Mouse (Mus musculus): ENCODE results near the gene Bscl2. TPM values are rescaled to one million over a fixed set of nuclear protein-coding genes. Genes with fewer than 3 reads are reported as not detected.
"Not testable (repeated sequence)": the region's sequence is repeated elsewhere in the genome, so short reads cannot be mapped to it uniquely, and the experiment has no call there.

Gene Bscl2
- polyA plus RNA-seq, 1 experiment from 2014 or later, result 42.5 TPM

GRCm38 (mm10) chr19:8850402-8850901 is 13.2 kb downstream of the Bscl2 start, which contains the start of gene Lrrn4cl:
Lrrn4cl (plus strand) TSS chr19:8850768.
- no peaks in the 10 kb centered on the region for H3K9me3 ChIP-seq (ENCODE audit: control insufficient read depth, low read depth, low read length)
- no peaks in the 10 kb centered on the region for H3K4me1 ChIP-seq (ENCODE audit: control insufficient read depth, insufficient read depth, low read length)
- WGBS, result 19% methylated on average over 7 of the region's 7 CpGs
- peaks cover 7% of the 10 kb centered on the region for H3K36me3 ChIP-seq (ENCODE audit: control insufficient read depth, insufficient read depth, low read length)
- ATAC-seq (ENCODE audit: insufficient number of reproducible peaks, insufficient read depth, low FRiP score, low read depth), result peak; percentile 72; the same call in 1 of the 2 replicates
- H3K27me3 ChIP-seq (ENCODE audit: control insufficient read depth, insufficient read depth, low read length), result no peaks in the 10 kb centered on the region
- peak within 1 kb of the TSS; percentile 33; the same call in 1 of the 2 replicates for H3K27ac ChIP-seq (ENCODE audit: low read length)
- H3K4me3 ChIP-seq (ENCODE audit: low read depth, low read length), result no peak within 1 kb of the TSS
- no peak within 1 kb of the TSS for H3K4me2 ChIP-seq (replicated peaks; ENCODE audit: low read depth, low read length)
- no peak within 1 kb of the TSS for H3K9ac ChIP-seq (replicated peaks; ENCODE audit: low read depth, low read length)

- Histone ChIP-seq H3K4me2 (replicated peaks; ENCODE audit: low read depth, low read length) (no peak overlapping the region), H3K4me3 (ENCODE audit: low read depth, low read length) (no peak overlapping the region), H3K27ac (ENCODE audit: low read length) (no peak overlapping the region), H3K27me3 (ENCODE audit: control insufficient read depth, insufficient read depth, low read length) (no peaks in the 10 kb centered on the region), H3K4me1 (ENCODE audit: control insufficient read depth, insufficient read depth, low read length) (no peaks in the 10 kb centered on the region), H3K9me3 (ENCODE audit: control insufficient read depth, low read depth, low read length) (no peaks in the 10 kb centered on the region), H3K36me3 (ENCODE audit: control insufficient read depth, insufficient read depth, low read length) (peaks cover 7% of the 10 kb centered on the region), H3K9ac (replicated peaks; ENCODE audit: low read depth, low read length) (no peak overlapping the region)
- ATAC-seq (ENCODE audit: insufficient number of reproducible peaks, insufficient read depth, low FRiP score, low read depth), result no peak
- 42% methylated on average over 7 of the region's 7 CpGs for WGBS
Measured at GRCm38 (mm10) chr19:8851639-8852038, 14.4 kb downstream of the Bscl2 start.

- no peaks in the 10 kb centered on the region for H3K4me1 ChIP-seq (ENCODE audit: control insufficient read depth, insufficient read depth, low read length)
- no peak for ATAC-seq (ENCODE audit: insufficient number of reproducible peaks, insufficient read depth, low FRiP score, low read depth)
- no peaks in the 10 kb centered on the region for H3K27me3 ChIP-seq (ENCODE audit: control insufficient read depth, insufficient read depth, low read length)
- no peak overlapping the region for H3K4me3 ChIP-seq (ENCODE audit: low read depth, low read length)
- H3K4me2 ChIP-seq (replicated peaks; ENCODE audit: low read depth, low read length), result no peak overlapping the region
- no peaks in the 10 kb centered on the region for H3K9me3 ChIP-seq (ENCODE audit: control insufficient read depth, low read depth, low read length)
- H3K36me3 ChIP-seq (ENCODE audit: control insufficient read depth, insufficient read depth, low read length), result peaks cover 5% of the 10 kb centered on the region
- H3K9ac ChIP-seq (replicated peaks; ENCODE audit: low read depth, low read length), result no peak overlapping the region
- WGBS, result 51% methylated on average over 10 of the region's 10 CpGs
- no peak overlapping the region for H3K27ac ChIP-seq (ENCODE audit: low read length)
Measured at GRCm38 (mm10) chr19:8852236-8852928, 15.1 kb downstream of the Bscl2 start.

GRCm38 (mm10) chr19:8853117-8853516 is 15.8 kb downstream of the Bscl2 start:
- H3K4me2 ChIP-seq (replicated peaks; ENCODE audit: low read depth, low read length), result no peak overlapping the region
- no peaks in the 10 kb centered on the region for H3K4me1 ChIP-seq (ENCODE audit: control insufficient read depth, insufficient read depth, low read length)
- H3K27ac ChIP-seq (ENCODE audit: low read length), result no peak overlapping the region
- H3K27me3 ChIP-seq (ENCODE audit: control insufficient read depth, insufficient read depth, low read length), result no peaks in the 10 kb centered on the region
- H3K9me3 ChIP-seq (ENCODE audit: control insufficient read depth, low read depth, low read length), result no peaks in the 10 kb centered on the region
- ATAC-seq (ENCODE audit: insufficient number of reproducible peaks, insufficient read depth, low FRiP score, low read depth), result no peak
- H3K4me3 ChIP-seq (ENCODE audit: low read depth, low read length), result no peak overlapping the region
- no peaks in the 10 kb centered on the region; the same call in 1 of the 2 replicates for H3K36me3 ChIP-seq (ENCODE audit: control insufficient read depth, insufficient read depth, low read length)
- WGBS, result 84% methylated on average over 3 of the region's 3 CpGs
- H3K9ac ChIP-seq (replicated peaks; ENCODE audit: low read depth, low read length), result no peak overlapping the region

- 47% methylated on average over 4 of the region's 4 CpGs for WGBS
- H3K27me3 ChIP-seq (ENCODE audit: control insufficient read depth, insufficient read depth, low read length), result no peaks in the 10 kb centered on the region
- no peak overlapping the region for H3K27ac ChIP-seq (ENCODE audit: low read length)
- no peaks in the 10 kb centered on the region for H3K9me3 ChIP-seq (ENCODE audit: control insufficient read depth, low read depth, low read length)
- no peak overlapping the region for H3K4me3 ChIP-seq (ENCODE audit: low read depth, low read length)
- H3K9ac ChIP-seq (replicated peaks; ENCODE audit: low read depth, low read length), result no peak overlapping the region
- ATAC-seq (ENCODE audit: insufficient number of reproducible peaks, insufficient read depth, low FRiP score, low read depth), result no peak
- H3K4me2 ChIP-seq (replicated peaks; ENCODE audit: low read depth, low read length), result no peak overlapping the region
- H3K36me3 ChIP-seq (ENCODE audit: control insufficient read depth, insufficient read depth, low read length), result no peaks in the 10 kb centered on the region
- no peaks in the 10 kb centered on the region for H3K4me1 ChIP-seq (ENCODE audit: control insufficient read depth, insufficient read depth, low read length)
Measured at GRCm38 (mm10) chr19:8857689-8858088, 20.4 kb downstream of the Bscl2 start.

GRCm38 (mm10) chr19:8859018-8859417 is 21.8 kb downstream of the Bscl2 start:
- 23% methylated on average over 1 of the region's 1 CpGs for WGBS
- no peaks in the 10 kb centered on the region for H3K27me3 ChIP-seq (ENCODE audit: control insufficient read depth, insufficient read depth, low read length)
- H3K9ac ChIP-seq (replicated peaks; ENCODE audit: low read depth, low read length), result no peak overlapping the region
- no peak overlapping the region for H3K4me3 ChIP-seq (ENCODE audit: low read depth, low read length)
- no peaks in the 10 kb centered on the region for H3K9me3 ChIP-seq (ENCODE audit: control insufficient read depth, low read depth, low read length)
- no peak overlapping the region for H3K4me2 ChIP-seq (replicated peaks; ENCODE audit: low read depth, low read length)
- H3K4me1 ChIP-seq (ENCODE audit: control insufficient read depth, insufficient read depth, low read length), result no peaks in the 10 kb centered on the region
- no peak for ATAC-seq (ENCODE audit: insufficient number of reproducible peaks, insufficient read depth, low FRiP score, low read depth)
- H3K27ac ChIP-seq (ENCODE audit: low read length), result no peak overlapping the region
- H3K36me3 ChIP-seq (ENCODE audit: control insufficient read depth, insufficient read depth, low read length), result no peaks in the 10 kb centered on the region

GRCm38 (mm10) chr19:8864265-8864664 is 27.0 kb downstream of the Bscl2 start:
- H3K27me3 ChIP-seq (ENCODE audit: control insufficient read depth, insufficient read depth, low read length), result no peaks in the 10 kb centered on the region
- H3K4me3 ChIP-seq (ENCODE audit: low read depth, low read length), result no peak overlapping the region
- no peak overlapping the region for H3K27ac ChIP-seq (ENCODE audit: low read length)
- no peaks in the 10 kb centered on the region for H3K36me3 ChIP-seq (ENCODE audit: control insufficient read depth, insufficient read depth, low read length)
- WGBS, result 83% methylated on average over 6 of the region's 6 CpGs
- no peak overlapping the region for H3K9ac ChIP-seq (replicated peaks; ENCODE audit: low read depth, low read length)
- no peaks in the 10 kb centered on the region for H3K9me3 ChIP-seq (ENCODE audit: control insufficient read depth, low read depth, low read length)
- ATAC-seq (ENCODE audit: insufficient number of reproducible peaks, insufficient read depth, low FRiP score, low read depth), result no peak
- no peak overlapping the region for H3K4me2 ChIP-seq (replicated peaks; ENCODE audit: low read depth, low read length)
- H3K4me1 ChIP-seq (ENCODE audit: control insufficient read depth, insufficient read depth, low read length), result no peaks in the 10 kb centered on the region

- not testable (repeated sequence) for H3K9ac ChIP-seq (replicated peaks; ENCODE audit: low read depth, low read length); H3K9me3 ChIP-seq (ENCODE audit: control insufficient read depth, low read depth, low read length); H3K27ac ChIP-seq (ENCODE audit: low read length); H3K4me2 ChIP-seq (replicated peaks; ENCODE audit: low read depth, low read length); H3K4me1 ChIP-seq (ENCODE audit: control insufficient read depth, insufficient read depth, low read length); ATAC-seq (ENCODE audit: insufficient number of reproducible peaks, insufficient read depth, low FRiP score, low read depth); H3K27me3 ChIP-seq (ENCODE audit: control insufficient read depth, insufficient read depth, low read length)
- 77% methylated on average over 3 of the region's 3 CpGs for WGBS
- peak overlapping the region; percentile 64; the same call in 1 of the 2 replicates for H3K4me3 ChIP-seq (ENCODE audit: low read depth, low read length)
- peaks cover 22% of the 10 kb centered on the region for H3K36me3 ChIP-seq (ENCODE audit: control insufficient read depth, insufficient read depth, low read length)
Measured at GRCm38 (mm10) chr19:8870381-8870780, 33.1 kb downstream of the Bscl2 start.

All from stomach, embryonic 14.5 days (tissue).